Mouse (Mus musculus): ENCODE data around the gene Gm10382. TPM values are rescaled to one million over a fixed set of nuclear protein-coding genes. Genes with fewer than 3 reads are reported as not detected.

Gm10382 gene
- polyA plus RNA-seq (2012): 0.30 and 0.36 TPM in 2 replicates

- TF ChIP-seq GATA1 (IDR thresholded peaks at IDR 0.05; ENCODE audit: low read length): no peak
These were observed at the start of gene Gm10382 for GRCm38 (mm10) chr5:125389131-125389578. Gene Gm10382, plus strand, starts transcription at chr5:125389322.

- TF ChIP-seq GATA1 (IDR thresholded peaks at IDR 0.05; ENCODE audit: low read length): no peak
These were observed 49.1 kb upstream of the Gm10382 start for GRCm38 (mm10) chr5:125339851-125340531.

- no peak for TF ChIP-seq GATA1 (IDR thresholded peaks at IDR 0.05; ENCODE audit: low read length)
These were observed 48.4 kb upstream of the Gm10382 start, which contains the start of gene Scarb1 for GRCm38 (mm10) chr5:125340547-125341262. Gene Scarb1, minus strand, starts transcription at chr5:125341094.

GRCm38 (mm10) chr5:125341459-125342090, 47.5 kb upstream of the Gm10382 start:
- peak; percentile 41 for TF ChIP-seq GATA1 (IDR thresholded peaks at IDR 0.05; ENCODE audit: low read length)

- TF ChIP-seq GATA1 (IDR thresholded peaks at IDR 0.05; ENCODE audit: low read length): no peak
These were observed 44.8 kb upstream of the Gm10382 start for GRCm38 (mm10) chr5:125344296-125344695.

GRCm38 (mm10) chr5:125348067-125348466, 41.1 kb upstream of the Gm10382 start:
- TF ChIP-seq GATA1 (IDR thresholded peaks at IDR 0.05; ENCODE audit: low read length): no peak

- TF ChIP-seq GATA1 (IDR thresholded peaks at IDR 0.05; ENCODE audit: low read length): no peak
These were observed 40.6 kb upstream of the Gm10382 start for GRCm38 (mm10) chr5:125348487-125348886.

GRCm38 (mm10) chr5:125349391-125349790, 39.7 kb upstream of the Gm10382 start:
- no peak for TF ChIP-seq GATA1 (IDR thresholded peaks at IDR 0.05; ENCODE audit: low read length)

- TF ChIP-seq GATA1 (IDR thresholded peaks at IDR 0.05; ENCODE audit: low read length): no peak
These were observed 38.1 kb upstream of the Gm10382 start for GRCm38 (mm10) chr5:125351057-125351456.

- no peak for TF ChIP-seq GATA1 (IDR thresholded peaks at IDR 0.05; ENCODE audit: low read length)
These were observed 37.2 kb upstream of the Gm10382 start for GRCm38 (mm10) chr5:125351939-125352338.

- TF ChIP-seq GATA1 (IDR thresholded peaks at IDR 0.05; ENCODE audit: low read length): no peak
These were observed 36.3 kb upstream of the Gm10382 start for GRCm38 (mm10) chr5:125352781-125353294.

GRCm38 (mm10) chr5:125354885-125355492, 34.1 kb upstream of the Gm10382 start:
- no peak for TF ChIP-seq GATA1 (IDR thresholded peaks at IDR 0.05; ENCODE audit: low read length)

- TF ChIP-seq GATA1 (IDR thresholded peaks at IDR 0.05; ENCODE audit: low read length): no peak
These were observed 33.5 kb upstream of the Gm10382 start for GRCm38 (mm10) chr5:125355650-125356049.

- TF ChIP-seq GATA1 (IDR thresholded peaks at IDR 0.05; ENCODE audit: low read length): no peak
These were observed 31.4 kb upstream of the Gm10382 start for GRCm38 (mm10) chr5:125357543-125358269.

GRCm38 (mm10) chr5:125358270-125358608, 30.9 kb upstream of the Gm10382 start:
- no peak for TF ChIP-seq GATA1 (IDR thresholded peaks at IDR 0.05; ENCODE audit: low read length)
